28 mouse cellular contexts compared by ENCODE assay signal in genomic region chr7:83840076-83840475, GRCm38 (mm10). TPM values are rescaled to one million over a fixed set of nuclear protein-coding genes. Genes with fewer than 3 reads are reported as not detected.
"Had no signal": no experiment of that assay in that cellular context is flagged by ENCODE, and none has a peak within 500 bp of the region (broad histone marks: within the 10 kb centered on the region; RNA-seq: fewer than 3 reads in every experiment).

No protein-coding gene starts in this region.

- H3K9me3 ChIP-seq: embryonic facial prominence, embryonic 10.5 days; embryonic facial prominence, embryonic 12.5 days; embryonic facial prominence, embryonic 13.5 days; embryonic facial prominence, embryonic 15.5 days; forebrain, embryonic 10.5 days; forebrain, embryonic 12.5 days; forebrain, embryonic 13.5 days; forebrain, embryonic 15.5 days had no signal

- H3K4me2 ChIP-seq: embryonic facial prominence, embryonic 12.5 days; embryonic facial prominence, embryonic 13.5 days; embryonic facial prominence, embryonic 15.5 days; forebrain, embryonic 12.5 days; forebrain, embryonic 13.5 days; forebrain, embryonic 15.5 days had no signal

- H3K4me3 ChIP-seq: embryonic facial prominence, embryonic 10.5 days; embryonic facial prominence, embryonic 12.5 days; embryonic facial prominence, embryonic 13.5 days; embryonic facial prominence, embryonic 15.5 days; erythroblast, embryonic 14.5 days; forebrain, embryonic 10.5 days; forebrain, embryonic 12.5 days; forebrain, embryonic 13.5 days; forebrain, embryonic 15.5 days; gastrocnemius, adult 2 months; heart, adult 2 months had no signal

- DNase-seq: cerebellum, adult 2 months; cerebellum, adult 8-10 months; cerebellum, adult 9-10 months; cerebellum, adult 9-11 months; cerebellum, postnatal 10 days; cerebellum, postnatal 14 days; cerebellum, postnatal 25 days; cerebellum, postnatal 36 days; embryo, embryonic 11 days; forebrain, postnatal 0 days; gastrocnemius, adult 2 months; gastrocnemius, postnatal 10 days; gastrocnemius, postnatal 14 days; gastrocnemius, postnatal 25 days; gastrocnemius, postnatal 36 days; heart, adult 18-20 months; heart, adult 2 months had no signal

- H3K27ac ChIP-seq: embryonic facial prominence, embryonic 10.5 days; embryonic facial prominence, embryonic 12.5 days; embryonic facial prominence, embryonic 13.5 days; embryonic facial prominence, embryonic 15.5 days; forebrain, embryonic 10.5 days; forebrain, embryonic 12.5 days; forebrain, embryonic 13.5 days; forebrain, embryonic 15.5 days; gastrocnemius, adult 2 months; heart, adult 2 months had no signal

- H3K36me3 ChIP-seq: embryonic facial prominence, embryonic 10.5 days; embryonic facial prominence, embryonic 12.5 days; embryonic facial prominence, embryonic 13.5 days; embryonic facial prominence, embryonic 15.5 days; forebrain, embryonic 10.5 days; forebrain, embryonic 12.5 days; forebrain, embryonic 15.5 days had no signal

- ATAC-seq: forebrain, embryonic 13.5 days; forebrain, embryonic 14.5 days; forebrain, embryonic 15.5 days; forebrain, embryonic 16.5 days; forebrain, postnatal 0 days had no signal

- H3K4me1 ChIP-seq: forebrain, embryonic 12.5 days; forebrain, embryonic 13.5 days; forebrain, embryonic 15.5 days had no signal

- H3K9ac ChIP-seq: embryonic facial prominence, embryonic 12.5 days; embryonic facial prominence, embryonic 13.5 days; embryonic facial prominence, embryonic 15.5 days; forebrain, embryonic 12.5 days; forebrain, embryonic 13.5 days; forebrain, embryonic 15.5 days; forebrain, postnatal 0 days had no signal

- H3K27me3 ChIP-seq: embryonic facial prominence, embryonic 12.5 days; embryonic facial prominence, embryonic 13.5 days; embryonic facial prominence, embryonic 15.5 days; forebrain, embryonic 12.5 days; forebrain, embryonic 13.5 days; forebrain, embryonic 15.5 days had no signal

RNA-seq across cellular contexts. Expression of gene Cfap161, which starts 45.4 kb away (rescaled TPM):
- polyA plus RNA-seq: erythroblast, embryonic 14.5 days; forebrain, embryonic 10.5 days had no signal
